Mouse (Mus musculus): ENCODE data around the gene Stk39. TPM values are rescaled to one million over a fixed set of nuclear protein-coding genes. Genes with fewer than 3 reads are reported as not detected.

The Stk39 gene
- polyA plus RNA-seq, 1 experiment from 2014 or later, result 11.8 TPM

DNA sequence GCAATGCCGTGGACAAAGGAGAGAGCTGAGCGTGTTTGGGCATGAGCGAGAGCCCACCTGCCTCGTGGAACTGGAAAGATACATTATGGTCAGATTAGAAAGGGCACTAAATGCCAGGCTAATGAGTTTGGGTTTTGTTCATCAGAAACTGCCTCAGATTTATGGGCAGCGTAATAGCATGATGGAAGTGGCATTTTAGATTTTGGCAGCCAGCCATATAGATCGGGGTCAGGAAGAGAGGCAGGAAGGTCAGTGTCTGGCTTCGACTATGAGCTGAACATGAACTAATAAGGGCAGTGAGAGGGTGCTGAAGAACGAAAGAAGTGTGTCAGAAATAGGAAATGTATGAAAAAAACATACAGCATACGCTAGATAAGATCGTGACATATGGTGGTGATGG, 300.8 kb downstream of the Stk39 start:
- no peaks in the 10 kb centered on the region for H3K9me3 ChIP-seq (ENCODE audit: low read length)

DNA sequence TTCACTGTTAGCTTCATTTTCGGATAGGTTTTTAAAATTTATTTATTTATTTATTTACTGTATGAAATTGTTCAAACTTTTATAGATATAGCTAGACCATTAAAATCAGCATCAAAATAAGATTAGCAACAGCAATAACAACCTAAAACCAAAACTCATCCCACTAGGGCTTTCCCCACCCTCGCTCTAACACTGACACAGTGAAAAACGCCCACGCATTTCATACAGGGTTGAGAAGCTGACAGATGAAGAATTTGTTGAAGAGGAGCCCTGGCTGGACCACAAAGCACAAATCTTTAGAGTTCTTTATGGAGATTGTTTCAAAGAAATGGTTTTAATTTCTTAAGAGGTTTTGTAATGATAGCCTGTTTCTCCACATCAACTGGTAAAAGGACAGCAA, 310.1 kb downstream of the Stk39 start:
- no peak overlapping the region for H3K9ac ChIP-seq (replicated peaks; ENCODE audit: low read depth)
- H3K4me1 ChIP-seq (ENCODE audit: insufficient read depth, low read depth, low read length), result no peaks in the 10 kb centered on the region
- H3K4me3 ChIP-seq (ENCODE audit: low read depth, low read length), result no peak overlapping the region
- H3K27ac ChIP-seq (ENCODE audit: low read length), result no peak overlapping the region
- 87% methylated on average over 4 of the region's 4 CpGs for WGBS
- no peaks in the 10 kb centered on the region for H3K9me3 ChIP-seq (ENCODE audit: low read length)
- H3K27me3 ChIP-seq (replicated peaks; ENCODE audit: insufficient read depth, low read length), result no peaks in the 10 kb centered on the region
- no peak overlapping the region for H3K4me2 ChIP-seq (replicated peaks; ENCODE audit: low read depth, low read length)
- no peak for TF ChIP-seq CTCF (IDR thresholded peaks at IDR 0.05)
- no peak for TF ChIP-seq EP300 (IDR thresholded peaks at IDR 0.05)
- DNase-seq (ENCODE audit: low spot score) (no peak), ATAC-seq (no peak)
- H3K36me3 ChIP-seq (ENCODE audit: insufficient read depth, low read length), result no peaks in the 10 kb centered on the region

More for the DNA sequence above, 300.8 kb downstream of the Stk39 start:
- no peak for TF ChIP-seq EP300 (IDR thresholded peaks at IDR 0.05)
- no peak for TF ChIP-seq CTCF (IDR thresholded peaks at IDR 0.05)
- H3K4me2 ChIP-seq (replicated peaks; ENCODE audit: low read depth, low read length), result no peak overlapping the region
- H3K9ac ChIP-seq (replicated peaks; ENCODE audit: low read depth), result no peak overlapping the region
- no peak overlapping the region for H3K27ac ChIP-seq (ENCODE audit: low read length)
- no peak overlapping the region for H3K4me3 ChIP-seq (ENCODE audit: low read depth, low read length)
- no peak for DNase-seq (ENCODE audit: low spot score)
- H3K4me1 ChIP-seq (ENCODE audit: insufficient read depth, low read depth, low read length), result no peaks in the 10 kb centered on the region
- H3K36me3 ChIP-seq (ENCODE audit: insufficient read depth, low read length), result no peaks in the 10 kb centered on the region
- ATAC-seq, result no peak
- 58% methylated on average over 10 of the region's 10 CpGs for WGBS
- H3K27me3 ChIP-seq (replicated peaks; ENCODE audit: insufficient read depth, low read length), result no peaks in the 10 kb centered on the region

DNA sequence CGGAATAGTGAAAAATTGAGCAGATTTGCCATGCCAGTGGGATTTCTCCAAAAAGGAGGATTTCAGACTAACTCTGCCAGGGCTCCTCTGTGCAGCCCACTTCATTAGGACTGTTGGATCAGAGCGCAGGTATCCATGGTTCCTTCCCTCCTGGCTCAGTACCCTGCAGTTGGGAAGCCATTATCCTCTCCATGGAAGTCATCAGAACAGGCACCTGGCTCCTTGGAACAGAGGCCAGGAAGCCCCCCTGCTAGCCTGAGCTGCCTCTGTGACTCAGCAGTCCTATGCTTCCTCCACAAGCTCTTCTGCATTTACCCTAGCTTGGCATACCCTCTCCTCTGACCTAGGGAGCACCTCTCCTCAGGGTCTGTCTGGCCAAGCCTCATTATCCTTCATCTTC, 311.5 kb downstream of the Stk39 start:
- H3K9ac ChIP-seq (replicated peaks; ENCODE audit: low read depth), result no peak overlapping the region
- no peak overlapping the region for H3K4me3 ChIP-seq (ENCODE audit: low read depth, low read length)
- no peak overlapping the region for H3K27ac ChIP-seq (ENCODE audit: low read length)
- no peak overlapping the region for H3K4me2 ChIP-seq (replicated peaks; ENCODE audit: low read depth, low read length)
- no peak for TF ChIP-seq CTCF (IDR thresholded peaks at IDR 0.05)
- TF ChIP-seq EP300 (IDR thresholded peaks at IDR 0.05), result no peak
- H3K27me3 ChIP-seq (replicated peaks; ENCODE audit: insufficient read depth, low read length), result no peaks in the 10 kb centered on the region
- 90% methylated on average over 2 of the region's 2 CpGs for WGBS
- H3K4me1 ChIP-seq (ENCODE audit: insufficient read depth, low read depth, low read length), result no peaks in the 10 kb centered on the region
- H3K36me3 ChIP-seq (ENCODE audit: insufficient read depth, low read length), result no peaks in the 10 kb centered on the region
- no peaks in the 10 kb centered on the region for H3K9me3 ChIP-seq (ENCODE audit: low read length)
- ATAC-seq (no peak), DNase-seq (ENCODE audit: low spot score) (no peak)

Other genes starting within 250 kb of the Stk39 start
- gene 4933409G03Rik, start 110.1 kb upstream of the Stk39 start, polyA plus RNA-seq (2015; fragmentation: Nextera tagmentation; extraction: Ambion mirVana), result not detected in 2 replicates
- not detected in 2 replicates for gene 4932414N04Rik, start 184.2 kb upstream of the Stk39 start, polyA plus RNA-seq (2015; fragmentation: Nextera tagmentation; extraction: Ambion mirVana)

All from lung, postnatal 0 days (tissue).